Mouse (Mus musculus) kidney, adult 2 months (tissue): ENCODE results near the gene Ripor3.

Experiments
- CTCF ChIP-seq: fragments of 200-500 bp; conservative IDR thresholded peaks from 2 replicates; pipeline ENCODE4 v1.5.1; 2011; ENCODE audit warnings: low read depth, mild to moderate bottlenecking, control low read depth, low read length, moderate library complexity, mixed read lengths; ENCODE audit not compliant: insufficient read depth, insufficient read length
- POLR2A ChIP-seq: fragments of 200-500 bp; IDR thresholded peaks from one replicate; pipeline ENCODE4 v1.6.1; 2011; ENCODE audit warnings: low read depth, low read length, control low read depth

DNA sequence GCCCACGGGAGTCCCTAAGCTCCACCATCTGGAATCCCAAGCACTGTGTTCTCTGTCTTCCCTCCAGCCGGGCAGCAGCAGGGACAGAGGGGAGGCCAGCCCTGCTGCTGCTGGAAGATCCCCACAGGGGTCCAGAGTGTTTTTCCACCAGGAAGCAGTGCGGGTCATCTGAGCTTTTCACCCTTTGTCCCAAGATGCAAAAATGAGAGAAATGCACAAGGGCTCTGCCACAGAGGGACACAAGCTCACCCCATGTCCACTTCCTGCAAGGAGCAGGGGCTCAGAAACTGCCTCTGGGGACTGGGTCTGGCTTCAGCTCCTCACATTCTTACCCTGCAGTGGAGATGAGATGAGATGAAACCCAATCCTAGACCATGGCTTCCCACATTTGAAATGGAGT lies 30.3 kb upstream of the Ripor3 start:
- no peak for TF ChIP-seq CTCF
- no peak for TF ChIP-seq POLR2A
